Mouse (Mus musculus) small intestine, adult 2 months (tissue): ENCODE results near the gene Mip.

ENCODE experiments used
- CTCF ChIP-seq: fragments of 200-500 bp; IDR thresholded peaks from 2 replicates; pipeline ENCODE4 v1.5.1; 2012; ENCODE audit warnings: low read depth, mild to moderate bottlenecking, control low read depth, inconsistent platforms, low read length, moderate library complexity, mixed read lengths; ENCODE audit not compliant: insufficient replicate concordance, insufficient read length; ENCODE audit errors: extremely low read depth
- POLR2A ChIP-seq: fragments of 200-500 bp; IDR thresholded peaks from 2 replicates; pipeline ENCODE4 v1.6.1; 2012; ENCODE audit warnings: low read depth, mild to moderate bottlenecking, control low read depth, inconsistent platforms, low read length, moderate library complexity

DNA sequence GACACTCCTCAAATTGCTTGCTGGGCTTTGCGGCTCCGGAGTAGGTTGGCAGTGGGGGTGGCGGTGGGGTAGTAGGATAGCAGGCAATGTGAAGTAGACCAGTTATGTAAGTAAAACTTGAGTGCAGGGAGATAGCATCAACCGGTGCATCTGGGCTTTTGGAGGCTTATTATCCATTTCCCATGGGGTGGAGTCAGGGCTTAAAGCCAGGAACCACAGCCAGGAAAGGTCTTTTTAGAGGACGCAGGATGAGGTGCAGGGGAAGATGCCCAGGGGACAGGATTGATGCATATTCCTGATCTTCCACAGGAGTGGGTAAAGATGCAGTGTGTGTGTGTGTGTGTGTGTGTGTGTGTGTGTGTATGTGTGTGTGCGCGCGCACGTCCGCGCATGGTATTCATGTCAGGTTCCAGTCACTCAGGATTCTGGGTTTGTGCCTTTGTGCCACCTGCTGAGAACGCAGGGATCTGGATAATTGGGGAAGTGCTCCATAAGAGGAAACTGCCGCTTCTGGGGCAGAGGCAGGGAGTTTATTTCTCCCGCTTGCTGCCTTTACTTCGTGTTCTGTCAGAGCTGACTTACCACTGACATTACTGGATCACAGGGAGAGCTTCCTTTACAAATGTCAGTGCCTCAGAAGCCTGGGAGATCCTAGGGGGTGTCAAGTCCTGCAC is 12.3 kb downstream of the Mip start:
- no peak for TF ChIP-seq CTCF
- TF ChIP-seq POLR2A: no peak
